Mouse (Mus musculus) erythroblast, embryonic 14.5 days (primary cell): ENCODE measurements around the gene Ero1lb.
"Not testable (repeated sequence)": the region's sequence is repeated elsewhere in the genome, so short reads cannot be mapped to it uniquely, and the experiment has no call there.

Experiments used
- GATA1 ChIP-seq: IDR thresholded peaks from 2 replicates; pipeline ENCODE4 v1.6.1; 2012; ENCODE audit warnings: low read length, inconsistent platforms, mixed read lengths
- TAL1 ChIP-seq: IDR thresholded peaks from 3 replicates; pipeline ENCODE4 v1.6.1; 2012; ENCODE audit warnings: low read length, inconsistent platforms, mixed read lengths

DNA sequence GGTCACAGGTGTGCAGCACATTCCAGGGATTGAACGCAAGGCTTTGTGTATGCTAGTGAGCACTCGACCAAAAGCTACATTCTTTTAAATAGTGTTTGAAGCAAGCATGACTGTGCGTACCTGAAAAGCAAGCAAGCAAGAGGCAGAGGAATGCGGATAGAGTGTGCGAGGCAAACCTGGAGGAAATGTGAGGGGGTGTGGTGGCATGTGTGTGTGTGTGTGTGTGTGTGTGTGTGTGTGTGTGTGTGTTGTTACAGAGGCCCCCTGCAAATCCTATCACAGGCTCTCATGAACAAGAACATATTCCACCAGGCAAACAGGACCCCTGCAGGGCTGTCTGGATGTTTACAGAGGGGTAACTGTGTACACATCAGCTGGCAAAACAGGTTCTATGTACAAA is 64.6 kb downstream of the Ero1lb start:
- not testable (repeated sequence) for TF ChIP-seq GATA1, TAL1
